Mouse (Mus musculus): ENCODE measurements at regions not wholly inside any gene's neighbourhood (a gene's known extent, or its start where the extent isn't known, plus 50 kb on each side); places are given as distances from the start of the nearest gene placed in this dataset.

GRCm38 (mm10) chr4:98200701-98201100 is 182.4 kb downstream of the Tm2d1 start:
- DNase-seq (ENCODE audit: low read depth, low spot score), result no peak

GRCm38 (mm10) chr4:98190318-98190717 is 192.8 kb downstream of the Tm2d1 start:
- DNase-seq (ENCODE audit: low read depth, low spot score), result no peak

- DNase-seq (ENCODE audit: low read depth, low spot score), result no peak
Measured at GRCm38 (mm10) chr4:98189894-98190293, 193.2 kb downstream of the Tm2d1 start.

- DNase-seq (ENCODE audit: low read depth, low spot score), result no peak
Measured at GRCm38 (mm10) chr4:98188944-98189343, 194.2 kb downstream of the Tm2d1 start.

- DNase-seq (ENCODE audit: low read depth, low spot score), result no peak
Measured at GRCm38 (mm10) chr4:98187038-98187437, 196.1 kb downstream of the Tm2d1 start.

GRCm38 (mm10) chr4:98182053-98182355 is 201.1 kb downstream of the Tm2d1 start:
- no peak for DNase-seq (ENCODE audit: low read depth, low spot score)

GRCm38 (mm10) chr4:98181185-98182052 is 201.7 kb downstream of the Tm2d1 start:
- DNase-seq (ENCODE audit: low read depth, low spot score), result no peak

GRCm38 (mm10) chr4:98180336-98180735 is 202.8 kb downstream of the Tm2d1 start:
- no peak for DNase-seq (ENCODE audit: low read depth, low spot score)

Data from ZHBTc4 (cell line).